Mouse (Mus musculus): ENCODE data around the gene Opn3. TPM values are rescaled to one million over a fixed set of nuclear protein-coding genes. Genes with fewer than 3 reads are reported as not detected.

Opn3 gene
- polyA plus RNA-seq, 1 experiment = 1.4 TPM

DNA sequence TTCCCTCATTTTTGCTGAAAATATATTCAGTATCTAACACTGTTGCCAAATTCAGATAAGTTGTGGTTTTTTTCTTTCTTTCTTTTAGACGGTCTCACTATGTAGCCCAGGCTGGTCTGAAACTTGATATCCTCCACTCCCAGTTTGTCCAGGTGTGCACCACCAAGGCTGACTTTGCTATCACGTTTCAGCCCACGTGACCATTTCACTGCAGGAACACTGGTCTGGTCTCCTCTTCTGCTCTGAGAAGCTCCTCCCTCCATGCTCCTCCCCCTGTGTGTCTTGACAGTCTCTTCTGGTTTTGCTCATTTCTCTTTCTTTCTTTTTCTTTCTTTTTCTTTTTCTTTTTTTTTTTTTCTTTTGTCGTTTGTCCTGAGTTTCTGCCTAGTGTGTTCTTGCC is 7.2 kb upstream of the Opn3 start:
- no peak for TF ChIP-seq CTCF (IDR thresholded peaks at IDR 0.05; ENCODE audit: extremely low read depth, insufficient read depth, insufficient read length, insufficient replicate concordance)
- no peak for TF ChIP-seq POLR2A (IDR thresholded peaks at IDR 0.05; ENCODE audit: low read depth, low read length)
- 24% methylated on average over 4 of the region's 4 CpGs for WGBS
- H3K27ac ChIP-seq (ENCODE audit: insufficient read depth, low read length) = no peak overlapping the region
- H3K4me3 ChIP-seq (ENCODE audit: extremely low read depth, insufficient read depth, insufficient read length) = no peak overlapping the region
- no peak for DNase-seq (ENCODE audit: low read depth in 1 of 2, low spot score in 2 of 2)
- H3K27me3 ChIP-seq (ENCODE audit: control insufficient read depth, insufficient read depth, low read length) = no peaks in the 10 kb centered on the region
- H3K4me1 ChIP-seq (ENCODE audit: control insufficient read depth, insufficient read depth, insufficient read length) = no peaks in the 10 kb centered on the region
- H3K36me3 ChIP-seq (ENCODE audit: control insufficient read depth, insufficient read depth, low read length) = no peaks in the 10 kb centered on the region

DNA sequence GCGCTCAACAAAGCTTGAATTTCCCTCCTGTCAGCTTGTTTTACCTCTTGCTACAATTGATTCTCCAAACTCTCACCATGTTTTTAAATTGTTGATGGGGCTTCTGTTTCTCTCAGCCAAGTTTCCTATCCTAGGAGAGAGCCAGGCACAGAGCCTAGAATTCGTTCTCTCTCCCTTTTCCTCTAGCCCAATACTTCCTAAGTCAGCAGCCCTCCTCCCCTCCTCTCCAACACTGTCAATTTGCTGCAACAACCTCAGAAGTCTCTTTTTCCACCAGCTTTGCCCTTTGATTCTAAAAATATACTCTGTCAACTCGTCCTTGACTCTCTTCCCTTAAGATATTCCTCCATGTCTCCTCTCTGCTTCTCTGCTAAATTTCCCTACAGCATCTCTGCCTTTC is 6.8 kb upstream of the Opn3 start:
- no peaks in the 10 kb centered on the region for H3K4me1 ChIP-seq (ENCODE audit: control insufficient read depth, insufficient read depth, insufficient read length)
- 55% methylated on average over 3 of the region's 3 CpGs for WGBS
- no peak for TF ChIP-seq CTCF (IDR thresholded peaks at IDR 0.05; ENCODE audit: extremely low read depth, insufficient read depth, insufficient read length, insufficient replicate concordance)
- TF ChIP-seq POLR2A (IDR thresholded peaks at IDR 0.05; ENCODE audit: low read depth, low read length) = no peak
- no peaks in the 10 kb centered on the region for H3K27me3 ChIP-seq (ENCODE audit: control insufficient read depth, insufficient read depth, low read length)
- H3K4me3 ChIP-seq (ENCODE audit: extremely low read depth, insufficient read depth, insufficient read length) = no peak overlapping the region
- H3K36me3 ChIP-seq (ENCODE audit: control insufficient read depth, insufficient read depth, low read length) = no peaks in the 10 kb centered on the region
- H3K27ac ChIP-seq (ENCODE audit: insufficient read depth, low read length) = no peak overlapping the region
- no peak for DNase-seq (ENCODE audit: low read depth in 1 of 2, low spot score in 2 of 2)

DNA sequence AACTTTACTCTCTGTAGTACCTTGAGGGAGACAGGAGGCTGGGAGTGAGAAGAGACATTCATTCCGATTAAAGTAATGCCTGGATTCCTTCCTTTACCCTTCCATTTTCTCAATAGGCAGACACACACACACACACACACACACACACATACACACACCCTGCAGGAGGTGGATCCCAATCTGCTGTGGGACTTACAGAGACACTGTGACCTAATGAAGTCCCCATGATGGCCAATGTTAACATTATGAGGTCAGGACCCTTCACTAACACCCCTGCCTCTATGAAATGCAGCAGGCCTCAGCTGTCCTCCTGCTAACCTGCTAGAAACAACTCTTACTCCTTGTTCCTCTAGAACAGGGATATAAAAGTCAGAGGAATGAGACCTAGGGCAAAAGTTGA is 5.7 kb upstream of the Opn3 start, which contains the start of gene Wdr64:
Gene Wdr64, plus strand, starts transcription at position 301 of the 400 bp plus-strand sequence.
- no peak within 1 kb of the TSS for H3K4me3 ChIP-seq (ENCODE audit: extremely low read depth, insufficient read depth, insufficient read length)
- H3K4me1 ChIP-seq (ENCODE audit: control insufficient read depth, insufficient read depth, insufficient read length) = no peaks in the 10 kb centered on the region
- no peaks in the 10 kb centered on the region for H3K27me3 ChIP-seq (ENCODE audit: control insufficient read depth, insufficient read depth, low read length)
- TF ChIP-seq CTCF (IDR thresholded peaks at IDR 0.05; ENCODE audit: extremely low read depth, insufficient read depth, insufficient read length, insufficient replicate concordance) (no peak), POLR2A (IDR thresholded peaks at IDR 0.05; ENCODE audit: low read depth, low read length) (no peak)
- no peaks in the 10 kb centered on the region for H3K36me3 ChIP-seq (ENCODE audit: control insufficient read depth, insufficient read depth, low read length)
- no peak within 1 kb of the TSS for H3K27ac ChIP-seq (ENCODE audit: insufficient read depth, low read length)
- DNase-seq (ENCODE audit: low read depth in 1 of 2, low spot score in 2 of 2) = no peak
- 83% methylated on average over 1 of the region's 1 CpGs for WGBS

DNA sequence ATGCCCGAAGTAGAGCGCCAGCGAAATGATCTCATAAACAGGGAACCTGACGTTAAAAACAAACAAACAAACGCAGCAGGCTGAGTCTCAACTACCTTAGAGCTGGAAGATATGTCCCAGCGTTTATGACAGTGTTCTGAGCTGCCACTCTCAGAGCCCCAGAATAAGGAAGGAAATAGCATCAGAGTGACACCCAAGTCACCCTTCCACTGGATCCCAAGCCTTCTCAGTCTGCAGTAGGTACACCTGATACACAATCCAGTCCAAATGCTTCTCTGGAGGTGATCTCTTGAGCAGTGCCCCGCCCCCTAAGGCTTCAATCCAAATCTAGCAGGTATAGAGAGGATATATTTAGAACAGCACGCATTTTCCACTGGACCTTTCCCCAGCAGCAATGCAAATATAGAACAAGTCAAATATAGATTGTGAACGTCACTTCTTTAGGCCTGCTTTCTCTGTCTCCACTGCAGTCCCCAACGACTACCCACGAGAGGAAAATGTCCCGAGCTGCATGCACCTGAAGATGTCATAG is 919 bp upstream of the Opn3 start:
- Histone ChIP-seq H3K27ac (ENCODE audit: insufficient read depth, low read length) (no peak overlapping the region), H3K4me3 (ENCODE audit: extremely low read depth, insufficient read depth, insufficient read length) (peak overlapping the region; percentile 50; the same call in 1 of the 2 replicates), H3K4me1 (ENCODE audit: control insufficient read depth, insufficient read depth, insufficient read length) (peaks cover 5% of the 10 kb centered on the region; the same call in 1 of the 2 replicates), H3K36me3 (ENCODE audit: control insufficient read depth, insufficient read depth, low read length) (no peaks in the 10 kb centered on the region), H3K27me3 (ENCODE audit: control insufficient read depth, insufficient read depth, low read length) (no peaks in the 10 kb centered on the region)
- TF ChIP-seq CTCF (IDR thresholded peaks at IDR 0.05; ENCODE audit: extremely low read depth, insufficient read depth, insufficient read length, insufficient replicate concordance) (no peak), POLR2A (IDR thresholded peaks at IDR 0.05; ENCODE audit: low read depth, low read length) (no peak)
- WGBS = 27% methylated on average over 12 of the region's 12 CpGs
- peak in 1 of 2 experiments; percentile 9 for DNase-seq (ENCODE audit: low read depth in 1 of 2, low spot score in 2 of 2)

DNA sequence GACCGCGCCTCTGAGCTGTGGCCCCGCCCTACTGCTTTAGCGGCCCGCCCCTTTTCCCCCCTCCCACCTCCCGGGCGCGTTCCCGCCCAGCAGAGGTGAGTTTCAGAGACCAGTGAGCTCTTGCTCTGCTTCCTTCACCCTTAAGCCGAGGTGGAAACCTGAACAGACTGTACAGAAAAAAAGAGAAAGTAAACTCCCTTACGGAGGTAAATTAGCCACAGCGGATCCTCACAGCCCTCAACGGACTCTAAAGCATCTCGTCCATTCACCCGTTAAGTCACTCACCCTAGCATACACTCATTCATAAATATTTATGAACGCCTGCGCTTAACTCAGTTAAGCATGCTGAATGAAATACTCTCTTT is 403 bp upstream of the Opn3 start:
- TF ChIP-seq CTCF (IDR thresholded peaks at IDR 0.05; ENCODE audit: extremely low read depth, insufficient read depth, insufficient read length, insufficient replicate concordance) = no peak
- TF ChIP-seq POLR2A (IDR thresholded peaks at IDR 0.05; ENCODE audit: low read depth, low read length) = no peak
- Histone ChIP-seq H3K36me3 (ENCODE audit: control insufficient read depth, insufficient read depth, low read length) (no peaks in the 10 kb centered on the region), H3K27ac (ENCODE audit: insufficient read depth, low read length) (no peak overlapping the region), H3K4me1 (ENCODE audit: control insufficient read depth, insufficient read depth, insufficient read length) (peaks cover 5% of the 10 kb centered on the region; the same call in 1 of the 2 replicates), H3K27me3 (ENCODE audit: control insufficient read depth, insufficient read depth, low read length) (no peaks in the 10 kb centered on the region), H3K4me3 (ENCODE audit: extremely low read depth, insufficient read depth, insufficient read length) (peak overlapping the region; percentile 50)
- WGBS = under 1% methylated on average over 17 of the region's 17 CpGs
- DNase-seq (ENCODE audit: low read depth in 1 of 2, low spot score in 2 of 2) = no peak

DNA sequence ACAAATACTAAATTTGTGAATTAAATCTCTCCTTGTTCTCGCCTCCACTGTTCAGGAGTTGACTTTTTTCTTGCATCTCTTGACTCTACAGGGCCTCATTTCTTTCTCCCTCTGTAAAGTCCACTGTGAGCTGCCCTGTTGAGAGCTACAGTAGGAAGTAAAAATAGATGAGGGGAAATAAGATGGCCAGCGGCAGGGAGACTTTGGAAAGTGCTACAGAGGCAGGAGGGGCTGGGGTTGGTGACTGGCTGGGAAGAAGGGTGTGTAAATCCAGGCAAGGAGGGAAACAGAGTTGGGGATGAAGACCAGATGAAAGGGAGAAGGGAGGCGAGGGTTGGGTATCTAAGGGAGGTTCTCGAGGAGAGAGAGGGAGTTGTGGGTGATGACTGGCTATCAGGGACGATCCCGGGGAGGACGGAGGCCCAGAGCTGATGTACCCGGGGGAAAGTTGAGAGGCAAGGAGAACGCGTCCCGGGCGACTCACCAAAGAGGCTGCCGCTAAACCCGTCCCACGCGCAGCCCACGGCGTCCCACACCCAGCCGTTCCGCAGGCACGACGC is 810 bp downstream of the Opn3 start:
- DNase-seq (ENCODE audit: low read depth in 1 of 2, low spot score in 2 of 2) = no peak
- Histone ChIP-seq H3K27me3 (ENCODE audit: control insufficient read depth, insufficient read depth, low read length) (no peaks in the 10 kb centered on the region), H3K36me3 (ENCODE audit: control insufficient read depth, insufficient read depth, low read length) (peaks cover 4% of the 10 kb centered on the region; the same call in 1 of the 2 replicates), H3K4me1 (ENCODE audit: control insufficient read depth, insufficient read depth, insufficient read length) (peaks cover 5% of the 10 kb centered on the region; the same call in 1 of the 2 replicates), H3K4me3 (ENCODE audit: extremely low read depth, insufficient read depth, insufficient read length) (peak overlapping the region; percentile 95), H3K27ac (ENCODE audit: insufficient read depth, low read length) (peak overlapping the region; percentile 77)
- 4% methylated on average over 22 of the region's 22 CpGs for WGBS
- TF ChIP-seq POLR2A (IDR thresholded peaks at IDR 0.05; ENCODE audit: low read depth, low read length) = no peak
- no peak for TF ChIP-seq CTCF (IDR thresholded peaks at IDR 0.05; ENCODE audit: extremely low read depth, insufficient read depth, insufficient read length, insufficient replicate concordance)

DNA sequence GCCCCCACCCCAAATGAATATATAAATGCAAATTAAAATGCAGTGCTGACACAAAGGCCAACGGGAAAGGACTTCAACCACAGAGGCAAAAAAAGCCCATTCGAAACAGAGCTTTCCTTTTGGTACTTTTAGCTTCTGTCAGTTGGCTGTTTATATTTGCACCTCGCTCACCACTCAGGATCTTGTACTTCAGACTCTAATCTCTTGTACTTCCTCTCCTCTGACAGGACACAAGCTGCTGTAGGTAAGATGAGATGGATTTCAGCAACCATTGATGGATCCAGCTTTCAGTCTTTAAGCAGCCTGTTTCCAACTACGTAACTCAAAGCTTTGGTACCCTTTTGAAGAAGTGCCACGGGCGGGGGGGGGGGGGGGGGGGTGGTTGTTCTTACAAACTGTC is 11.6 kb downstream of the Opn3 start:
- WGBS = 72% methylated on average over 6 of the region's 6 CpGs
- TF ChIP-seq CTCF (IDR thresholded peaks at IDR 0.05; ENCODE audit: extremely low read depth, insufficient read depth, insufficient read length, insufficient replicate concordance) (no peak), POLR2A (IDR thresholded peaks at IDR 0.05; ENCODE audit: low read depth, low read length) (no peak)
- Histone ChIP-seq H3K4me3 (ENCODE audit: extremely low read depth, insufficient read depth, insufficient read length) (no peak overlapping the region), H3K4me1 (ENCODE audit: control insufficient read depth, insufficient read depth, insufficient read length) (no peaks in the 10 kb centered on the region), H3K36me3 (ENCODE audit: control insufficient read depth, insufficient read depth, low read length) (peaks cover under 1% of the 10 kb centered on the region; the same call in 1 of the 2 replicates), H3K27me3 (ENCODE audit: control insufficient read depth, insufficient read depth, low read length) (no peaks in the 10 kb centered on the region), H3K27ac (ENCODE audit: insufficient read depth, low read length) (no peak overlapping the region)
- no peak for DNase-seq (ENCODE audit: low read depth in 1 of 2, low spot score in 2 of 2)
